25 mouse cellular contexts compared by ENCODE assay signal in genomic region chr5:16105701-16106100, GRCm38 (mm10).
DNase-seq lines count a peak whose midpoint lies in the region; ATAC-seq and TF ChIP-seq lines count a peak whose summit lies in the region.
"Had no signal": no experiment of that assay in that cellular context is flagged by ENCODE, and none has a peak within 500 bp of the region (broad histone marks: within the 10 kb centered on the region; RNA-seq: fewer than 3 reads in every experiment).

No protein-coding gene starts in this region.

- H3K4me1 ChIP-seq in forebrain, embryonic 12.5 days: peaks cover 4% of the 10 kb centered on the region; the same call in 1 of the 2 replicates
- peaks cover 9% of the 10 kb centered on the region; the same call in 1 of the 2 replicates for H3K4me1 ChIP-seq in forebrain, embryonic 14.5 days (ENCODE audit: control insufficient read depth, insufficient read depth, low read length)
- 0 out of 2 replicates have a peak, but pooled peaks cover 1% of the 10 kb centered on the region for H3K4me1 ChIP-seq in forebrain, embryonic 16.5 days (replicated peaks; ENCODE audit: control insufficient read depth, insufficient read depth, low read length)
- H3K4me1 ChIP-seq in forebrain, embryonic 10.5 days: peaks cover 5% of the 10 kb centered on the region; the same call in 1 of the 2 replicates
- H3K4me1 ChIP-seq in hindbrain, embryonic 14.5 days (replicated peaks; ENCODE audit: control insufficient read depth, insufficient read depth, low read length): peaks cover 5% of the 10 kb centered on the region; the same call in 1 of the 2 replicates
- no peaks in the 10 kb centered on the region for H3K4me1 ChIP-seq in hindbrain, postnatal 0 days (ENCODE audit: insufficient read depth, low read length)
- peaks cover 4% of the 10 kb centered on the region; the same call in 1 of the 2 replicates for H3K4me1 ChIP-seq in midbrain, embryonic 15.5 days
- H3K4me1 ChIP-seq in midbrain, embryonic 11.5 days (ENCODE audit: control insufficient read depth, insufficient read depth, low read length): peaks cover 1% of the 10 kb centered on the region; the same call in 1 of the 2 replicates
- H3K4me1 ChIP-seq: embryonic facial prominence, embryonic 12.5 days had no signal

- WGBS in forebrain, embryonic 12.5 days: 48% methylated on average over 2 of the region's 2 CpGs
- 24% methylated on average over 2 of the region's 2 CpGs for WGBS in forebrain, embryonic 14.5 days
- WGBS in forebrain, embryonic 16.5 days: 32% methylated on average over 2 of the region's 2 CpGs
- 56% methylated on average over 2 of the region's 2 CpGs for WGBS in forebrain, embryonic 10.5 days
- 42% methylated on average over 2 of the region's 2 CpGs for WGBS in hindbrain, embryonic 14.5 days
- WGBS in hindbrain, postnatal 0 days: 57% methylated on average over 2 of the region's 2 CpGs
- 36% methylated on average over 2 of the region's 2 CpGs for WGBS in midbrain, embryonic 15.5 days
- 58% methylated on average over 2 of the region's 2 CpGs for WGBS in midbrain, embryonic 11.5 days

- no peak overlapping the region for H3K4me3 ChIP-seq in forebrain, embryonic 12.5 days (replicated peaks)
- no peak overlapping the region for H3K4me3 ChIP-seq in forebrain, embryonic 14.5 days (ENCODE audit: low read depth, low read length)
- no peak overlapping the region for H3K4me3 ChIP-seq in forebrain, embryonic 16.5 days (replicated peaks; ENCODE audit: low read length)
- no peak overlapping the region for H3K4me3 ChIP-seq in forebrain, embryonic 10.5 days
- H3K4me3 ChIP-seq in hindbrain, embryonic 14.5 days (replicated peaks; ENCODE audit: low read length): no peak overlapping the region
- no peak overlapping the region for H3K4me3 ChIP-seq in hindbrain, postnatal 0 days (ENCODE audit: low read length)
- H3K4me3 ChIP-seq in midbrain, embryonic 15.5 days: no peak overlapping the region
- no peak overlapping the region for H3K4me3 ChIP-seq in midbrain, embryonic 11.5 days (ENCODE audit: low read depth, low read length)
- H3K4me3 ChIP-seq: embryonic facial prominence, embryonic 12.5 days; erythroblast, embryonic 14.5 days; gastrocnemius, adult 2 months had no signal

- no peak overlapping the region for H3K4me2 ChIP-seq in forebrain, embryonic 12.5 days
- no peak overlapping the region for H3K4me2 ChIP-seq in forebrain, embryonic 14.5 days (ENCODE audit: low read length)
- no peak overlapping the region for H3K4me2 ChIP-seq in forebrain, embryonic 16.5 days (ENCODE audit: low read length)
- H3K4me2 ChIP-seq in hindbrain, embryonic 14.5 days (replicated peaks): no peak overlapping the region
- no peak overlapping the region for H3K4me2 ChIP-seq in hindbrain, postnatal 0 days (ENCODE audit: low read depth, low read length)
- H3K4me2 ChIP-seq in midbrain, embryonic 15.5 days: no peak overlapping the region
- H3K4me2 ChIP-seq in midbrain, embryonic 11.5 days: no peak overlapping the region
- H3K4me2 ChIP-seq: embryonic facial prominence, embryonic 12.5 days; heart, embryonic 11.5 days had no signal

- no peak for TF ChIP-seq CTCF in hindbrain, postnatal 0 days (IDR thresholded peaks at IDR 0.05; ENCODE audit: low read depth)

- no peaks in the 10 kb centered on the region for H3K36me3 ChIP-seq in forebrain, embryonic 12.5 days (replicated peaks)
- no peaks in the 10 kb centered on the region for H3K36me3 ChIP-seq in forebrain, embryonic 14.5 days (ENCODE audit: control insufficient read depth, insufficient read depth, low read length)
- no peaks in the 10 kb centered on the region for H3K36me3 ChIP-seq in forebrain, embryonic 16.5 days (ENCODE audit: control insufficient read depth, insufficient read depth)
- H3K36me3 ChIP-seq in forebrain, embryonic 10.5 days (replicated peaks): no peaks in the 10 kb centered on the region
- no peaks in the 10 kb centered on the region for H3K36me3 ChIP-seq in hindbrain, embryonic 14.5 days (replicated peaks; ENCODE audit: control insufficient read depth, insufficient read depth)
- H3K36me3 ChIP-seq in hindbrain, postnatal 0 days (ENCODE audit: insufficient read depth, low read length): no peaks in the 10 kb centered on the region
- no peaks in the 10 kb centered on the region for H3K36me3 ChIP-seq in midbrain, embryonic 15.5 days (replicated peaks)
- H3K36me3 ChIP-seq in midbrain, embryonic 11.5 days (ENCODE audit: control insufficient read depth, insufficient read depth, low read length): no peaks in the 10 kb centered on the region
- H3K36me3 ChIP-seq: embryonic facial prominence, embryonic 12.5 days; G1E had no signal

- no peak overlapping the region for H3K27ac ChIP-seq in forebrain, embryonic 12.5 days
- H3K27ac ChIP-seq in forebrain, embryonic 14.5 days (ENCODE audit: low read depth, low read length): no peak overlapping the region
- no peak overlapping the region for H3K27ac ChIP-seq in forebrain, embryonic 16.5 days (ENCODE audit: low read length)
- H3K27ac ChIP-seq in forebrain, embryonic 10.5 days: no peak overlapping the region
- peak overlapping the region; percentile 26; the same call in 1 of the 2 replicates for H3K27ac ChIP-seq in hindbrain, embryonic 14.5 days
- no peak overlapping the region for H3K27ac ChIP-seq in hindbrain, postnatal 0 days
- H3K27ac ChIP-seq in midbrain, embryonic 15.5 days: no peak overlapping the region
- H3K27ac ChIP-seq in midbrain, embryonic 11.5 days (ENCODE audit: low read depth, low read length): no peak overlapping the region
- H3K27ac ChIP-seq: embryonic facial prominence, embryonic 12.5 days; gastrocnemius, adult 2 months had no signal

- DNase-seq in forebrain, embryonic 14.5 days (ENCODE audit: low spot score): no peak
- DNase-seq in forebrain, embryonic 10.5 days (ENCODE audit: extremely low spot score, low spot score): no peak
- no peak for DNase-seq in hindbrain, embryonic 14.5 days (ENCODE audit: low spot score)
- no peak for DNase-seq in hindbrain, postnatal 0 days (ENCODE audit: low spot score)
- no peak for DNase-seq in midbrain, embryonic 11.5 days (ENCODE audit: low spot score, missing footprints)
- DNase-seq: adrenal gland, postnatal 10 days; adrenal gland, postnatal 36 days; B cell, adult 2 months; cerebellum, adult 18-20 months; cerebellum, adult 9-10 months; cerebellum, postnatal 14 days; gastrocnemius, adult 2 months; gastrocnemius, postnatal 14 days; heart, adult 11 months; kidney, adult 2 months had no signal

- no peak overlapping the region for H3K9ac ChIP-seq in forebrain, embryonic 12.5 days
- no peak overlapping the region for H3K9ac ChIP-seq in forebrain, embryonic 14.5 days (ENCODE audit: low read length)
- no peak overlapping the region for H3K9ac ChIP-seq in forebrain, embryonic 16.5 days (replicated peaks; ENCODE audit: low read depth, low read length)
- H3K9ac ChIP-seq in hindbrain, embryonic 14.5 days: no peak overlapping the region
- no peak overlapping the region for H3K9ac ChIP-seq in hindbrain, postnatal 0 days (replicated peaks; ENCODE audit: low read length)
- H3K9ac ChIP-seq in midbrain, embryonic 15.5 days: no peak overlapping the region
- H3K9ac ChIP-seq in midbrain, embryonic 11.5 days (ENCODE audit: low read length): no peak overlapping the region
- H3K9ac ChIP-seq: embryonic facial prominence, embryonic 12.5 days had no signal

- no peaks in the 10 kb centered on the region for H3K9me3 ChIP-seq in forebrain, embryonic 12.5 days
- no peaks in the 10 kb centered on the region for H3K9me3 ChIP-seq in forebrain, embryonic 14.5 days (replicated peaks; ENCODE audit: control insufficient read depth, low read length)
- no peaks in the 10 kb centered on the region for H3K9me3 ChIP-seq in forebrain, embryonic 16.5 days (ENCODE audit: control insufficient read depth, low read length)
- H3K9me3 ChIP-seq in forebrain, embryonic 10.5 days: no peaks in the 10 kb centered on the region
- no peaks in the 10 kb centered on the region for H3K9me3 ChIP-seq in hindbrain, embryonic 14.5 days (ENCODE audit: control insufficient read depth, low read length)
- H3K9me3 ChIP-seq in hindbrain, postnatal 0 days (ENCODE audit: low read length): no peaks in the 10 kb centered on the region
- no peaks in the 10 kb centered on the region for H3K9me3 ChIP-seq in midbrain, embryonic 15.5 days
- H3K9me3 ChIP-seq in midbrain, embryonic 11.5 days (ENCODE audit: control insufficient read depth, low read length): no peaks in the 10 kb centered on the region
- H3K9me3 ChIP-seq: embryonic facial prominence, embryonic 12.5 days; G1E had no signal

- no peaks in the 10 kb centered on the region for H3K27me3 ChIP-seq in forebrain, embryonic 12.5 days
- no peaks in the 10 kb centered on the region for H3K27me3 ChIP-seq in forebrain, embryonic 14.5 days (replicated peaks; ENCODE audit: control insufficient read depth, insufficient read depth, low read length)
- H3K27me3 ChIP-seq in forebrain, embryonic 16.5 days (replicated peaks; ENCODE audit: control insufficient read depth, insufficient read depth, low read length): no peaks in the 10 kb centered on the region
- no peaks in the 10 kb centered on the region for H3K27me3 ChIP-seq in forebrain, embryonic 10.5 days (ENCODE audit: poor library complexity, severe bottlenecking)
- H3K27me3 ChIP-seq in hindbrain, embryonic 14.5 days (ENCODE audit: control insufficient read depth, insufficient read depth, low read length): no peaks in the 10 kb centered on the region
- no peaks in the 10 kb centered on the region for H3K27me3 ChIP-seq in hindbrain, postnatal 0 days (ENCODE audit: insufficient read depth, low read length)
- no peaks in the 10 kb centered on the region for H3K27me3 ChIP-seq in midbrain, embryonic 15.5 days (replicated peaks)
- H3K27me3 ChIP-seq in midbrain, embryonic 11.5 days (ENCODE audit: control insufficient read depth, insufficient read depth, low read length): no peaks in the 10 kb centered on the region
- H3K27me3 ChIP-seq: CH12.LX; embryonic facial prominence, embryonic 12.5 days; Patski had no signal

- peak; percentile 53; the same call in 1 of the 2 replicates for ATAC-seq in forebrain, embryonic 12.5 days (ENCODE audit: low FRiP score)
- ATAC-seq in forebrain, embryonic 14.5 days: no peak
- peak; percentile 43; the same call in 1 of the 2 replicates for ATAC-seq in forebrain, embryonic 16.5 days
- no peak for ATAC-seq in hindbrain, embryonic 14.5 days (ENCODE audit: low FRiP score)
- ATAC-seq in hindbrain, postnatal 0 days: no peak
- ATAC-seq in midbrain, embryonic 15.5 days (replicated peaks): peak; percentile 55; the same call in 1 of the 2 replicates
- ATAC-seq in midbrain, embryonic 11.5 days (ENCODE audit: low FRiP score): no peak
- ATAC-seq: intestine, postnatal 0 days; Patski had no signal

Comparison
In these comparisons a context has a peak if more than half of its experiments do, and no peak if none do; other contexts are left out.
1. ATAC-seq: peak in forebrain, embryonic 12.5 days (single experiment), forebrain, embryonic 16.5 days (single experiment) and midbrain, embryonic 15.5 days (single experiment); none in forebrain, embryonic 14.5 days (single experiment), hindbrain, embryonic 14.5 days (single experiment), hindbrain, postnatal 0 days (single experiment) and midbrain, embryonic 11.5 days (single experiment).